Mouse (Mus musculus) myocyte (in vitro differentiated cells): Measurements from ENCODE around the gene Soga1. TPM values are rescaled to one million over a fixed set of nuclear protein-coding genes. Genes with fewer than 3 reads are reported as not detected.

Experiments
- H3K27me3 ChIP-seq: one replicate; pipeline ENCODE4 v1.6.1; 2011; ENCODE audit not compliant: control insufficient read depth, insufficient read depth, insufficient read length
- H3K36me3 ChIP-seq: one replicate; pipeline ENCODE4 v1.6.1; 2011; ENCODE audit not compliant: control insufficient read depth, insufficient read depth
- H3K4me2 ChIP-seq: one replicate; pipeline ENCODE4 v1.6.1; 2011; ENCODE audit warnings: low read depth, control low read depth
- H3K4me3 ChIP-seq: one replicate; pipeline ENCODE4 v1.5.1; 2011; ENCODE audit warnings: mild to moderate bottlenecking, control low read depth, moderate library complexity
- H3K79me2 ChIP-seq: one replicate; pipeline ENCODE4 v1.6.1; 2011; ENCODE audit not compliant: control insufficient read depth, insufficient read depth
- H3ac ChIP-seq: one replicate; pipeline ENCODE4 v1.6.1; 2011; ENCODE audit not compliant: control insufficient read depth, insufficient read length
- CEBPB ChIP-seq: IDR thresholded peaks from 2 replicates; pipeline ENCODE4 v1.6.1; 2011; ENCODE audit warnings: mild to moderate bottlenecking, moderate library complexity; ENCODE audit not compliant: poor library complexity, insufficient read depth, severe bottlenecking
- E2F4 ChIP-seq: IDR thresholded peaks from one replicate; pipeline ENCODE4 v1.6.1; 2011; ENCODE audit warnings: mild to moderate bottlenecking, control low read depth, moderate library complexity; ENCODE audit not compliant: insufficient read depth
- MAX ChIP-seq: IDR thresholded peaks from one replicate; pipeline ENCODE4 v1.6.1; 2011; ENCODE audit warnings: low read depth, mild to moderate bottlenecking, control low read depth
- MYOD1 ChIP-seq, 3 experiments: IDR thresholded peaks; one replicate each; pipeline ENCODE4 v1.6.1; 2011; ENCODE audit warnings: control low read depth in 2 of 3, low read depth in 2 of 3, mild to moderate bottlenecking in 2 of 3, moderate library complexity in 1 of 3; ENCODE audit not compliant: insufficient read length in 2 of 3, control insufficient read depth in 1 of 3
- MYOG ChIP-seq, 3 experiments: IDR thresholded peaks; one replicate each; pipeline ENCODE4 v1.6.1; 2011; ENCODE audit warnings: control low read depth in 2 of 3, low read depth in 2 of 3, mild to moderate bottlenecking in 2 of 3; ENCODE audit not compliant: insufficient read length in 2 of 3, control insufficient read depth in 1 of 3, insufficient read depth in 1 of 3
- POLR2A ChIP-seq: IDR thresholded peaks from one replicate; pipeline ENCODE4 v1.6.1; 2011; ENCODE audit warnings: low read depth, mild to moderate bottlenecking, control low read depth, moderate library complexity; ENCODE audit not compliant: insufficient read length
- POLR2AphosphoS2 ChIP-seq: IDR thresholded peaks from one replicate; pipeline ENCODE4 v1.6.1; 2011; ENCODE audit warnings: low read depth, control low read depth; ENCODE audit not compliant: insufficient read length
- REST ChIP-seq: IDR thresholded peaks from one replicate; pipeline ENCODE4 v1.6.1; 2011; ENCODE audit warnings: mild to moderate bottlenecking, control low read depth, moderate library complexity; ENCODE audit not compliant: insufficient read depth, insufficient read length
- SRF ChIP-seq: IDR thresholded peaks from one replicate; pipeline ENCODE4 v1.6.1; 2011; ENCODE audit warnings: low read depth; ENCODE audit not compliant: control insufficient read depth, insufficient read length
- TCF12 ChIP-seq: IDR thresholded peaks from one replicate; pipeline ENCODE4 v1.6.1; 2011; ENCODE audit warnings: mild to moderate bottlenecking, control low read depth; ENCODE audit not compliant: poor library complexity, insufficient read depth, severe bottlenecking
- TCF3 ChIP-seq: IDR thresholded peaks from one replicate; pipeline ENCODE4 v1.6.1; 2011; ENCODE audit warnings: low read depth, control low read depth; ENCODE audit not compliant: insufficient read length
- USF1 ChIP-seq: IDR thresholded peaks from one replicate; pipeline ENCODE4 v1.6.1; 2011; ENCODE audit warnings: low read depth, mild to moderate bottlenecking, control low read depth, moderate library complexity
- polyA plus RNA-seq: library from polyadenylated mRNA; unstranded; fragments of >200 nt; fragmentation: generic; extraction: Trizol; gene quantifications from one replicate; pipeline ENCODE4 v1.2.1, GENCODE M21; 2012; ENCODE audit warnings: missing spikeins

Gene Soga1
- polyA plus RNA-seq, 1 experiment, result 11.9 TPM

DNA sequence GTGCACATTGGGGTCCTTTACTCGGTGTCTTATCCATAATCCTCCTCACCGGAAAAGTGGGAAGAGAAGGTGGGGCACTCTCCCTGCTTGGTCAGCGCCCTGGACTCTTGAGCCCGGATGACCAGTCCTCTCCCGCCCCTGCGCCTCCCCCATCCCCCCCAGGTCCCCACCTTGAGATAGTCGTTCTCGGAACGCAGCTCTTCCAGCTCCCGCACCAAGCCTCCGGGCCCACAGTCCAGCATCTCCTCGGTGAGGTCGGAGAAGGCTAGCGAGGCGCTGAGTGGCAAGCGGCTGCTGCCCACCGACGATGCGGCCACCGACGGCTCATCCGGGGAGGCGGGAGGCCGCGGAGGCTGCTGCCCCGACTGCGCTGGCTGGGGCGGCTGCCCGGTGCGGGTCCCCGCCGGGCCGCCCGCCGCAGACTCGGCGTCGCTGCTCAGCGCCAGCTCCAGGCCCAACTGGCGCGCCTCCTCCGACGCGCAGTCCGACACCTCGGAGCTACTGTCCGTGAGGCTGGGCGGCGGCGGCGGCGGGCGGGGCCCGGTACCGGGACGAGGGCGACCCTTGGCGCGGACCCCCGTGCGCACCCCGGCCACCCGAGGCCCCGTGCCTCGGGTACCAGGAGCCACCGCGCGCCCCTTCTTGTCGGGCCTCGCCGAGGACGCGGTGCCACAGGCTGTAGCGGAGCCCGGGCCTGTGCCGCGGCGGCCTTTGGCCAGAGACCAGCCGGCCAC lies 828 bp downstream of the Soga1 start:
- H3K4me2 ChIP-seq, result peak overlapping the region; percentile 81
- no peaks in the 10 kb centered on the region for H3K36me3 ChIP-seq
- peak overlapping the region; percentile 92 for H3K4me3 ChIP-seq
- H3ac ChIP-seq, result peak overlapping the region; percentile 66
- peaks cover 50% of the 10 kb centered on the region for H3K79me2 ChIP-seq
- H3K27me3 ChIP-seq, result no peaks in the 10 kb centered on the region
- peak in 1 of 3 experiments; percentile 4 for TF ChIP-seq MYOD1 (IDR thresholded peaks at IDR 0.05; ENCODE audit: control insufficient read depth in 1 of 3, insufficient read length in 2 of 3, low read depth in 2 of 3)
- TF ChIP-seq POLR2A, result peak; percentile 15
- TF ChIP-seq MAX, result no peak
- TF ChIP-seq E2F4, result no peak
- TF ChIP-seq USF1, result no peak
- no peak for TF ChIP-seq REST

DNA sequence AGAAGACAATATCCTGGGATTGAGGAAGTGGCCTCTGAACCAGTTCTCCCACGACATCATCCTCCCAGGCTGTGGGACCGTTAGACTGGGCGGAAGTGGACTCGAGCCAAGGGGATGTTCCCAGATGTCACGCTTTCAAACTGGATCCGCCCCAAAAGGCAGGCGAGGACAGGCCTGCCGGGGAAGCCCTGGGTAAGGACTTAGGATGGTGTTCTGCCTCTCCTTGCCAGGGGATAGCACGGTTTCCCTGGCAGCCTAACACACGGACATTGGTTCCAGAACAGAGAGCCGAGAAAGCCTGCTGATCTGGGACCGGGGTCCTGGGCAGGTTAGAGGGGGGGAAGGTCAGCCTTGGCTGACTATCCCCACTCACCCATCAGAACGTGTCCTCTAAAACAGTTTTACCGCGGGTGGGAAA lies 1.4 kb downstream of the Soga1 start:
- Histone ChIP-seq H3ac (peak overlapping the region; percentile 66), H3K27me3 (no peaks in the 10 kb centered on the region), H3K4me3 (peak overlapping the region; percentile 92), H3K4me2 (peak overlapping the region; percentile 81), H3K36me3 (no peaks in the 10 kb centered on the region), H3K79me2 (peaks cover 55% of the 10 kb centered on the region)
- TF ChIP-seq TCF3 (no peak), MAX (peak; percentile 49), POLR2AphosphoS2 (peak; percentile 56), POLR2A (peak; percentile 64), SRF (no peak)

DNA sequence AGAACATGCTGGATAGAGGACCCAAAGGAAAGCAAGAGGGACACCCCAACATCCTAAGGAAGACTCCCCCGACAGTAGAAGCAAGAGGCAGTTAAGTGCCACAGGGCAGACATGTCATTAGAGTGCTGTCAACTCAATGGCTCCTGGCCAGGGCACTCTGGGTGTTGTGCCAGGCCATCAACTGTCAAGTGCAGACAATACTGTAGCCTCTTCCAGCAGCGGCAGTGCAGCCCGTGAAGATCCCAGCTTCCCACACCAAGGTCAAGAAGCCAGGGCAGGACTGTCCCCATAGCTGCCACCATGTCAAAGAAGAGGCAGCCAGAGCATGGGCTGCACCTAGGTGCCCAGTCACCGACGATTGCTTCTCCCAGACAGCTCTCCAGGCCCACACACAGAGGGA lies 1.9 kb downstream of the Soga1 start:
- Histone ChIP-seq H3K36me3 (no peaks in the 10 kb centered on the region), H3ac (peak overlapping the region; percentile 66), H3K4me3 (peak overlapping the region; percentile 92), H3K27me3 (no peaks in the 10 kb centered on the region), H3K4me2 (peak overlapping the region; percentile 81), H3K79me2 (peaks cover 60% of the 10 kb centered on the region)
- TF ChIP-seq E2F4 (no peak), TCF12 (no peak), SRF (no peak), CEBPB (no peak), MYOD1 (IDR thresholded peaks at IDR 0.05; ENCODE audit: control insufficient read depth in 1 of 3, insufficient read length in 2 of 3, low read depth in 2 of 3) (no peak), MAX (no peak), POLR2A (no peak), TCF3 (no peak), REST (no peak), MYOG (IDR thresholded peaks at IDR 0.05; ENCODE audit: control insufficient read depth in 1 of 3, insufficient read depth in 1 of 3, insufficient read length in 2 of 3, low read depth in 2 of 3) (no peak), POLR2AphosphoS2 (no peak), USF1 (no peak)

DNA sequence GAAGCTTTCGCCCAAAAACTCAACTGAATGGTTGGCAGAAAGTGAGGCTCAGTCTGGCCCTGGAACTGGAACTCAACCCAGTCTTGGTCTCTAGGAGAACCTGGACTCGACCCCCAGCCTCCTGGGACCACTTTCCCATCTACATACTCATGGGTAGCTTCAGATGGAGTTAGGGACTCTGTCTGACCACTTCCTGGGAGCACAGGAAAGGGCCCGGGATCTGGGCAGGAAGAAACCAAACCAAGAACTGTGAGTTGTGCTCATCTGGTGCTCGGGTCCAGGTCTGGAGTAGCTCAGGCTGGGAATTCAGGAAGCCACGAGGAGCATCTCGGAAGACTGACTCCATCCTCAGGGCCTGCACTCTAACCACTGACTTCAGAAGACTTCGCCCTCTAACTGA lies 2.5 kb downstream of the Soga1 start:
- Histone ChIP-seq H3K79me2 (peaks cover 65% of the 10 kb centered on the region), H3K36me3 (no peaks in the 10 kb centered on the region), H3K27me3 (no peaks in the 10 kb centered on the region), H3ac (no peak overlapping the region), H3K4me3 (peak overlapping the region; percentile 92), H3K4me2 (peak overlapping the region; percentile 81)
- TF ChIP-seq MYOD1 (IDR thresholded peaks at IDR 0.05; ENCODE audit: control insufficient read depth in 1 of 3, insufficient read length in 2 of 3, low read depth in 2 of 3), result no peak

DNA sequence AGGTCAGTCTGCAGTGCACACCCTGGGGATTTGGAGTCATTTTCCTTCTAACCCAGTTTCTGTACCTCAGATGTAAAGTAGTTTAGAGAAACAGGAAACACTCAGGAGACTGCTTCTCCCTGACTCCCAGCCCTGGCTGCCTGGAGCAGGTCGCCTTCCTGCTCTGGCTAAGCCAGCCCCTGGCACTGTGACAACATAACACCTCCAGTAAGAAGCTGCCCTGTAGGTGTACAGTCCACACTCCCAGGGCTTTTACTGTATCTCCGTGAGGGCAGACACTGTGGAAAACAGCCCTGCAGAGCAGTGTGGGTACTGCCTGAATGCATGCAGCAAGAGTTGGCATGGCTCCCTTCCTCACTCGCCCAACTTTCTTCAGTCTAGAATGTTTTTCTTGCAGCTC lies 3.4 kb downstream of the Soga1 start:
- Histone ChIP-seq H3K4me3 (no peak overlapping the region), H3K27me3 (no peaks in the 10 kb centered on the region), H3K36me3 (no peaks in the 10 kb centered on the region), H3K4me2 (peak overlapping the region; percentile 81), H3ac (no peak overlapping the region), H3K79me2 (peaks cover 72% of the 10 kb centered on the region)
- no peak for TF ChIP-seq MAX
- no peak for TF ChIP-seq REST
- no peak for TF ChIP-seq USF1
- TF ChIP-seq CEBPB, result no peak
- TF ChIP-seq TCF12, result no peak
- TF ChIP-seq SRF, result no peak
- no peak for TF ChIP-seq TCF3
- TF ChIP-seq POLR2A, result no peak
- no peak for TF ChIP-seq POLR2AphosphoS2
